Mouse (Mus musculus) liver, embryonic 15.5 days (tissue): ENCODE results near the gene Il10rb. TPM values are rescaled to one million over a fixed set of nuclear protein-coding genes. Genes with fewer than 3 reads are reported as not detected.
A peak's percentile ranks its signal among the peaks of the same experiment; 100 is the strongest.

Source experiments
- ATAC-seq: fragments of 200-750 bp; cut with Nextera tagmentation; 2 replicates; pipeline ENCODE4 v1.8.0; 2017; ENCODE audit warnings: moderate number of reproducible peaks, mild to moderate bottlenecking, moderate library complexity; ENCODE audit not compliant: insufficient read depth
- H3K27ac ChIP-seq: fragments of 300-500 bp; sonication (generic); replicated peaks from 2 replicates; pipeline ENCODE4 v1.5.1; 2015; ENCODE audit warnings: mild to moderate bottlenecking, inconsistent platforms
- H3K27me3 ChIP-seq: fragments of 300-500 bp; sonication (generic); 2 replicates; pipeline ENCODE4 v1.6.1; 2015; ENCODE audit warnings: mild to moderate bottlenecking, inconsistent platforms
- H3K36me3 ChIP-seq: fragments of 300-500 bp; sonication (generic); replicated peaks from 2 replicates; pipeline ENCODE4 v1.6.1; 2015; ENCODE audit warnings: moderate library complexity, mild to moderate bottlenecking, inconsistent platforms
- H3K4me1 ChIP-seq: fragments of 300-500 bp; sonication (generic); replicated peaks from 2 replicates; pipeline ENCODE4 v1.6.1; 2015; ENCODE audit warnings: inconsistent platforms
- H3K4me2 ChIP-seq: fragments of 300-500 bp; sonication (generic); 2 replicates; pipeline ENCODE4 v1.6.1; 2015; ENCODE audit warnings: moderate library complexity, mild to moderate bottlenecking, inconsistent platforms
- H3K4me3 ChIP-seq: fragments of 300-500 bp; sonication (generic); replicated peaks from 2 replicates; pipeline ENCODE4 v1.5.1; 2015; ENCODE audit warnings: mild to moderate bottlenecking, inconsistent platforms
- H3K9ac ChIP-seq: fragments of 300-500 bp; sonication (generic); 2 replicates; pipeline ENCODE4 v1.6.1; 2015; ENCODE audit warnings: moderate library complexity, mild to moderate bottlenecking, inconsistent platforms
- H3K9me3 ChIP-seq: fragments of 300-500 bp; sonication (generic); replicated peaks from 2 replicates; pipeline ENCODE4 v1.6.1; 2016; ENCODE audit warnings: inconsistent platforms
- WGBS: fragments of 180-500 bp; shearing (Covaris S2); methylation state at CpG from one replicate; pipeline ENCODE4 v1.1.7; 2015; ENCODE audit warnings: mixed read lengths; ENCODE audit not compliant: insufficient replicate concordance; 5-methylcytosine and 5-hydroxymethylcytosine counted together
- polyA plus RNA-seq: library from polyadenylated mRNA; unstranded; fragments of >200 nt; fragmentation: Nextera tagmentation; extraction: Ambion mirVana; gene quantifications from 2 replicates; pipeline ENCODE4 v1.2.1, GENCODE M21; 2015

Gene Il10rb
- 29.9 and 34.7 TPM in 2 replicates for polyA plus RNA-seq

- peak within 1 kb of the TSS; percentile 88 for H3K4me2 ChIP-seq
- no peaks in the 10 kb centered on the region for H3K27me3 ChIP-seq
- 3% methylated on average over 51 of the region's 51 CpGs for WGBS
- no peaks in the 10 kb centered on the region for H3K9me3 ChIP-seq
- peak within 1 kb of the TSS; percentile 91 for H3K27ac ChIP-seq
- peak within 1 kb of the TSS; percentile 89 for H3K9ac ChIP-seq
- peaks cover 64% of the 10 kb centered on the region for H3K4me1 ChIP-seq
- peak within 1 kb of the TSS; percentile 75 for H3K4me3 ChIP-seq
- peaks cover 59% of the 10 kb centered on the region for H3K36me3 ChIP-seq
- peak; percentile 95 for ATAC-seq
Measured at GRCm38 (mm10) chr16:91405640-91406584, at the start of gene Il10rb. Gene Il10rb, plus strand, starts transcription at chr16:91406164.

GRCm38 (mm10) chr16:91356760-91357525, 49.0 kb upstream of the Il10rb start:
- 75% methylated on average over 10 of the region's 10 CpGs for WGBS
- H3K4me2 ChIP-seq = no peak overlapping the region
- H3K27me3 ChIP-seq = no peaks in the 10 kb centered on the region
- H3K4me1 ChIP-seq = peaks cover 79% of the 10 kb centered on the region
- no peaks in the 10 kb centered on the region for H3K9me3 ChIP-seq
- no peak overlapping the region for H3K9ac ChIP-seq
- no peaks in the 10 kb centered on the region for H3K36me3 ChIP-seq
- no peak overlapping the region for H3K4me3 ChIP-seq
- ATAC-seq = no peak
- peak overlapping the region; percentile 51 for H3K27ac ChIP-seq

GRCm38 (mm10) chr16:91357526-91357900, 48.5 kb upstream of the Il10rb start:
- ATAC-seq = no peak
- Histone ChIP-seq H3K9ac (no peak overlapping the region), H3K27ac (peak overlapping the region; percentile 51), H3K27me3 (no peaks in the 10 kb centered on the region), H3K4me2 (no peak overlapping the region), H3K4me3 (no peak overlapping the region), H3K9me3 (no peaks in the 10 kb centered on the region), H3K4me1 (peaks cover 79% of the 10 kb centered on the region), H3K36me3 (no peaks in the 10 kb centered on the region)
- 70% methylated on average over 10 of the region's 10 CpGs for WGBS

GRCm38 (mm10) chr16:91358555-91358954, 47.4 kb upstream of the Il10rb start:
- H3K4me2 ChIP-seq = no peak overlapping the region

GRCm38 (mm10) chr16:91359531-91359930, 46.4 kb upstream of the Il10rb start:
- Histone ChIP-seq H3K4me1 (peaks cover 79% of the 10 kb centered on the region), H3K4me3 (no peak overlapping the region), H3K9ac (no peak overlapping the region), H3K4me2 (no peak overlapping the region), H3K27ac (peak overlapping the region; percentile 70), H3K27me3 (no peaks in the 10 kb centered on the region), H3K36me3 (no peaks in the 10 kb centered on the region), H3K9me3 (no peaks in the 10 kb centered on the region)
- 84% methylated on average over 13 of the region's 13 CpGs for WGBS
- no peak for ATAC-seq

More at GRCm38 (mm10) chr16:91358555-91358954, 47.4 kb upstream of the Il10rb start:
- no peak overlapping the region for H3K4me3 ChIP-seq
- no peaks in the 10 kb centered on the region for H3K36me3 ChIP-seq
- ATAC-seq = no peak
- H3K4me1 ChIP-seq = peaks cover 79% of the 10 kb centered on the region
- H3K9ac ChIP-seq = no peak overlapping the region
- no peaks in the 10 kb centered on the region for H3K27me3 ChIP-seq
- 37% methylated on average over 8 of the region's 8 CpGs for WGBS
- H3K27ac ChIP-seq = peak overlapping the region; percentile 70
- H3K9me3 ChIP-seq = no peaks in the 10 kb centered on the region

- Histone ChIP-seq H3K4me2 (no peak overlapping the region), H3K36me3 (no peaks in the 10 kb centered on the region), H3K27me3 (no peaks in the 10 kb centered on the region), H3K4me1 (peaks cover 78% of the 10 kb centered on the region), H3K9ac (no peak overlapping the region), H3K27ac (peak overlapping the region; percentile 70), H3K9me3 (no peaks in the 10 kb centered on the region), H3K4me3 (no peak overlapping the region)
- ATAC-seq = peak; percentile 18; the same call in 1 of the 2 replicates
- 66% methylated on average over 3 of the region's 3 CpGs for WGBS
Measured at GRCm38 (mm10) chr16:91360162-91360561, 45.8 kb upstream of the Il10rb start.

GRCm38 (mm10) chr16:91362006-91362405, 44.0 kb upstream of the Il10rb start:
- peak overlapping the region; percentile 69 for H3K27ac ChIP-seq
- H3K27me3 ChIP-seq = no peaks in the 10 kb centered on the region
- 50% methylated on average over 2 of the region's 2 CpGs for WGBS
- H3K4me2 ChIP-seq = peak overlapping the region; percentile 25; the same call in 1 of the 2 replicates
- no peak for ATAC-seq
- H3K9me3 ChIP-seq = no peaks in the 10 kb centered on the region
- H3K4me1 ChIP-seq = peaks cover 84% of the 10 kb centered on the region
- H3K9ac ChIP-seq = 0 out of 2 replicates have a peak overlapping the region, but pooled peaks have one; percentile 25
- no peak overlapping the region for H3K4me3 ChIP-seq
- no peaks in the 10 kb centered on the region for H3K36me3 ChIP-seq

GRCm38 (mm10) chr16:91362616-91363272, 43.2 kb upstream of the Il10rb start:
- Histone ChIP-seq H3K9ac (0 out of 2 replicates have a peak overlapping the region, but pooled peaks have one; percentile 25), H3K4me2 (0 out of 2 replicates have a peak overlapping the region, but pooled peaks have one; percentile 25), H3K4me3 (no peak overlapping the region), H3K27ac (peak overlapping the region; percentile 69), H3K9me3 (no peaks in the 10 kb centered on the region), H3K4me1 (peaks cover 85% of the 10 kb centered on the region), H3K27me3 (no peaks in the 10 kb centered on the region), H3K36me3 (no peaks in the 10 kb centered on the region)
- ATAC-seq = no peak
- WGBS = 58% methylated on average over 12 of the region's 12 CpGs

GRCm38 (mm10) chr16:91363483-91363882, 42.5 kb upstream of the Il10rb start:
- ATAC-seq = no peak
- peak overlapping the region; percentile 69 for H3K27ac ChIP-seq
- H3K9me3 ChIP-seq = no peaks in the 10 kb centered on the region
- no peaks in the 10 kb centered on the region for H3K36me3 ChIP-seq
- 39% methylated on average over 3 of the region's 3 CpGs for WGBS
- H3K4me2 ChIP-seq = no peak overlapping the region
- no peak overlapping the region for H3K9ac ChIP-seq
- peaks cover 83% of the 10 kb centered on the region for H3K4me1 ChIP-seq
- H3K27me3 ChIP-seq = no peaks in the 10 kb centered on the region
- H3K4me3 ChIP-seq = no peak overlapping the region

- Histone ChIP-seq H3K27ac (peak overlapping the region; percentile 70), H3K27me3 (no peaks in the 10 kb centered on the region), H3K36me3 (no peaks in the 10 kb centered on the region), H3K9me3 (no peaks in the 10 kb centered on the region), H3K9ac (no peak overlapping the region), H3K4me1 (peaks cover 70% of the 10 kb centered on the region), H3K4me2 (no peak overlapping the region), H3K4me3 (no peak overlapping the region)
- ATAC-seq = peak; percentile 12; the same call in 1 of the 2 replicates
Measured at GRCm38 (mm10) chr16:91366567-91366966, 39.4 kb upstream of the Il10rb start.
